ENCODE assay signal across 9 mouse cellular contexts in the genomic region with DNA sequence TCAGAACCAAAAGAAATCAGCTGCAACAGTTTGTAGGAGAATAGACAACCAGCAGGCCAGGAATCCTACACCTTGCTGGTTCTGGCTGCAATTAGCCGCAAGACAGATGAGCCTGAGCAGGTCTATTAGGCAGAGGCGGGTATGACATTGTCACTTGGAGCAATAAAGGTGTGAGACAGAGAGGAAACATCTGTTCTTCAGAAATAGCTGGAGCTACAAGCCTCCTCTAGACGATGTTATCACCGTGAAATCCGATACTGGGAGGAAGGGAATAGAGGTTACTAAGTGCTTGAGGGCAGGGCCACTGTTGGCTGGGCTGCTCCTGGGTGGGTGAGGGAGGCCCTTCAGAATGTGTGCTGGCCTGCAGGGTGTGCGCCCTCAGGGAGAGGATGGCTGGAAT.
DNase-seq lines count a peak whose midpoint lies in the region; ATAC-seq lines count a peak whose summit lies in the region.
"Had no signal": no experiment of that assay in that cellular context is flagged by ENCODE, and none has a peak within 500 bp of the region (broad histone marks: within the 10 kb centered on the region; RNA-seq: fewer than 3 reads in every experiment).

No protein-coding gene starts in this region.

- intact Hi-C loops in heart, postnatal 10 days (cut with DNase I) = no loop called here

- ATAC-seq in limb, embryonic 11.5 days (ENCODE audit: insufficient number of reproducible peaks, low FRiP score, low TSS enrichment, low read depth) = no peak
- ATAC-seq: Patski had no signal

- 6% methylated on average over 6 of the region's 6 CpGs for WGBS in limb, embryonic 11.5 days

- H3K9ac ChIP-seq in limb, embryonic 11.5 days (ENCODE audit: low read length) = 0 out of 2 replicates have a peak overlapping the region, but pooled peaks have one; percentile 9

- H3K27me3 ChIP-seq in limb, embryonic 11.5 days (ENCODE audit: control insufficient read depth, insufficient read depth, low read length) = no peaks in the 10 kb centered on the region
- H3K27me3 ChIP-seq: Patski had no signal

- no peaks in the 10 kb centered on the region for H3K36me3 ChIP-seq in limb, embryonic 11.5 days (ENCODE audit: control insufficient read depth, insufficient read depth, low read length)

- peaks cover 48% of the 10 kb centered on the region for H3K4me1 ChIP-seq in limb, embryonic 11.5 days (ENCODE audit: control insufficient read depth, insufficient read depth, low read length)

- H3K4me3 ChIP-seq in limb, embryonic 11.5 days (ENCODE audit: low read depth, low read length) = no peak overlapping the region

- peak overlapping the region; percentile 72 for H3K27ac ChIP-seq in limb, embryonic 11.5 days (replicated peaks; ENCODE audit: low read depth, low read length)

- DNase-seq in urinary bladder, adult 18-20 months (ENCODE audit: low spot score in 2 of 2) = peak; percentile 18 to 60
- DNase-seq in urinary bladder, adult 2 months (ENCODE audit: low spot score) = no peak
- peak; percentile 30 to 36 for DNase-seq in heart, postnatal 10 days
- peak; percentile 64 for DNase-seq in limb, embryonic 11.5 days (ENCODE audit: low spot score)
- DNase-seq in urinary bladder, postnatal 36 days (ENCODE audit: low spot score in 2 of 2) = peak; percentile 17 to 47
- DNase-seq in thymus, adult 18-20 months = no peak
- DNase-seq in gastrocnemius, adult 8-10 months (ENCODE audit: low spot score in 2 of 2) = no peak
- no peak for DNase-seq in right cerebral cortex, postnatal 4 days

- H3K4me2 ChIP-seq in limb, embryonic 11.5 days (ENCODE audit: low read depth, severe bottlenecking) = no peak overlapping the region

- H3K9me3 ChIP-seq in limb, embryonic 11.5 days (ENCODE audit: control insufficient read depth, low read length) = no peaks in the 10 kb centered on the region

Comparison
In these comparisons a context has a peak if more than half of its experiments do, and no peak if none do; other contexts are left out.
1. DNase-seq: peak in urinary bladder, adult 18-20 months (2 of 2), heart, postnatal 10 days (2 of 2), limb, embryonic 11.5 days (single experiment) and urinary bladder, postnatal 36 days (2 of 2); none in urinary bladder, adult 2 months (single experiment), thymus, adult 18-20 months (0 of 2), gastrocnemius, adult 8-10 months (0 of 2) and right cerebral cortex, postnatal 4 days (single experiment).